Mouse (Mus musculus) forebrain, postnatal 0 days (tissue): ENCODE data around the gene Nelfcd. TPM values are rescaled to one million over a fixed set of nuclear protein-coding genes. Genes with fewer than 3 reads are reported as not detected.

ENCODE experiments used
- ATAC-seq: fragments of 200-750 bp; cut with Nextera tagmentation; 2 replicates; pipeline ENCODE4 v1.8.0; 2017; ENCODE audit warnings: mild to moderate bottlenecking, moderate library complexity
- DNase-seq: peaks from one replicate; pipeline ENCODE4 v3.0.0-alpha.2; 2015
- H3K27ac ChIP-seq: fragments of 300-500 bp; sonication (generic); 2 replicates; pipeline ENCODE4 v1.5.1; 2014; ENCODE audit warnings: low read depth, mild to moderate bottlenecking, antibody characterized with exemption, low read length, moderate library complexity, mixed read lengths
- H3K27me3 ChIP-seq: fragments of 300-500 bp; sonication (generic); 2 replicates; pipeline ENCODE4 v1.6.1; 2014; ENCODE audit warnings: mild to moderate bottlenecking, low read length, mixed read lengths; ENCODE audit not compliant: insufficient read depth
- H3K36me3 ChIP-seq: fragments of 300-500 bp; sonication (generic); 2 replicates; pipeline ENCODE4 v1.6.1; 2014; ENCODE audit warnings: mild to moderate bottlenecking, moderate library complexity; ENCODE audit not compliant: insufficient read depth
- H3K4me1 ChIP-seq: fragments of 300-500 bp; sonication (generic); 2 replicates; pipeline ENCODE4 v1.6.1; 2014; ENCODE audit warnings: antibody characterized with exemption; ENCODE audit not compliant: insufficient read depth
- H3K4me2 ChIP-seq: fragments of 300-500 bp; sonication (generic); 2 replicates; pipeline ENCODE4 v1.6.1; 2014; ENCODE audit warnings: low read depth, mild to moderate bottlenecking, moderate library complexity
- H3K4me3 ChIP-seq: fragments of 300-500 bp; sonication (generic); 2 replicates; pipeline ENCODE4 v1.5.1; 2014; ENCODE audit warnings: low read depth, low read length, mixed read lengths
- H3K9ac ChIP-seq: fragments of 300-500 bp; sonication (generic); 2 replicates; pipeline ENCODE4 v1.6.1; 2014; ENCODE audit warnings: mild to moderate bottlenecking
- H3K9me3 ChIP-seq: fragments of 300-500 bp; sonication (generic); 2 replicates; pipeline ENCODE4 v1.6.1; 2016; ENCODE audit warnings: low read length
- CTCF ChIP-seq: sonication (generic); IDR thresholded peaks from 2 replicates; pipeline ENCODE4 v1.5.1; 2016; ENCODE audit warnings: antibody characterized with exemption, control low read depth, low read depth
- WGBS: fragments of 180-500 bp; shearing (Covaris S2); extraction: QIAGEN DNeasy Blood & Tissue Kit; methylation state at CpG from one replicate; pipeline ENCODE4 v1.1.7; 2014; 5-methylcytosine and 5-hydroxymethylcytosine counted together
- polyA plus RNA-seq: library from polyadenylated mRNA; unstranded; fragments of >200 nt; fragmentation: Nextera tagmentation; extraction: Ambion mirVana; gene quantifications from 2 replicates; pipeline ENCODE4 v1.2.1, GENCODE M21; 2015
- total RNA-seq: library from RNA; depleted of rRNA; stranded (reverse); fragments of >200 nt; gene quantifications from 2 replicates; pipeline ENCODE4 v1.2.3, GENCODE M21; 2014

The Nelfcd gene
- total and polyA plus RNA-seq, 2 experiments from 2014 or later, result 65.6 to 90.7 TPM

GRCm38 (mm10) chr2:174453681-174454080 is 38.1 kb downstream of the Nelfcd start:
- no peak for ATAC-seq
- H3K4me2 ChIP-seq, result no peak overlapping the region
- H3K27me3 ChIP-seq, result no peaks in the 10 kb centered on the region
- no peak overlapping the region for H3K4me3 ChIP-seq
- no peaks in the 10 kb centered on the region for H3K36me3 ChIP-seq
- no peaks in the 10 kb centered on the region for H3K4me1 ChIP-seq
- H3K27ac ChIP-seq, result no peak overlapping the region
- H3K9me3 ChIP-seq, result no peaks in the 10 kb centered on the region
- TF ChIP-seq CTCF, result peak; percentile 22
- no peak overlapping the region for H3K9ac ChIP-seq
- no peak for DNase-seq
- WGBS, result 74% methylated on average over 7 of the region's 7 CpGs

- no peak for TF ChIP-seq CTCF
- WGBS, result 52% methylated on average over 2 of the region's 2 CpGs
- H3K36me3 ChIP-seq, result peaks cover 24% of the 10 kb centered on the region
- no peak overlapping the region for H3K4me3 ChIP-seq
- DNase-seq, result no peak
- no peak for ATAC-seq
- no peak overlapping the region for H3K9ac ChIP-seq
- peaks cover 7% of the 10 kb centered on the region; the same call in 1 of the 2 replicates for H3K4me1 ChIP-seq
- H3K27me3 ChIP-seq, result no peaks in the 10 kb centered on the region
- H3K27ac ChIP-seq, result no peak overlapping the region
- H3K9me3 ChIP-seq, result no peaks in the 10 kb centered on the region
- no peak overlapping the region for H3K4me2 ChIP-seq
Observed at GRCm38 (mm10) chr2:174459365-174459764, 43.8 kb downstream of the Nelfcd start.

DNA sequence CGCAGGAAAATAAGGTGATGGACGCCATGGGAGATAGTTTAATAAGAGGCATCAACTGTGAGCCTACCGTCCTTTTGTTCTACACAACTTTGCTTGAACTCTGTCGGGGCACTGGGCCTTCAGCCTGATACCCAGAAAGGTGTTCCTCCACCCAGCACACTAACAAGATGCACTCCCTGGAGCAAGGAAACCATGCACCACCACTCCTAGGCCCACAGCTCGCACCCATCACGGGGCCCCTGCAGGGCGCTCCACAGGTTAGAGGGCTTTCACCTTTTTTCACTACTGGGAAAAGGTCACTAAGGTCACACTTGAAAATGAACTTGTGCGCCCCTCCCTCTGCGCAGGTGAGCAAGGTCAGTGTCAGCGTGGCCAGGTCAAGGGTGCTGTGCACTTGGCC is 47.8 kb downstream of the Nelfcd start:
- Histone ChIP-seq H3K27ac (peak overlapping the region; percentile 64; the same call in 1 of the 2 replicates), H3K9ac (peak overlapping the region; percentile 85), H3K4me3 (peak overlapping the region; percentile 75), H3K4me1 (peaks cover 7% of the 10 kb centered on the region; the same call in 1 of the 2 replicates), H3K4me2 (peak overlapping the region; percentile 69), H3K36me3 (peaks cover 40% of the 10 kb centered on the region), H3K27me3 (no peaks in the 10 kb centered on the region), H3K9me3 (no peaks in the 10 kb centered on the region)
- ATAC-seq (peak; percentile 32; the same call in 1 of the 2 replicates), DNase-seq (no peak)
- no peak for TF ChIP-seq CTCF
- WGBS, result 40% methylated on average over 10 of the region's 10 CpGs

DNA sequence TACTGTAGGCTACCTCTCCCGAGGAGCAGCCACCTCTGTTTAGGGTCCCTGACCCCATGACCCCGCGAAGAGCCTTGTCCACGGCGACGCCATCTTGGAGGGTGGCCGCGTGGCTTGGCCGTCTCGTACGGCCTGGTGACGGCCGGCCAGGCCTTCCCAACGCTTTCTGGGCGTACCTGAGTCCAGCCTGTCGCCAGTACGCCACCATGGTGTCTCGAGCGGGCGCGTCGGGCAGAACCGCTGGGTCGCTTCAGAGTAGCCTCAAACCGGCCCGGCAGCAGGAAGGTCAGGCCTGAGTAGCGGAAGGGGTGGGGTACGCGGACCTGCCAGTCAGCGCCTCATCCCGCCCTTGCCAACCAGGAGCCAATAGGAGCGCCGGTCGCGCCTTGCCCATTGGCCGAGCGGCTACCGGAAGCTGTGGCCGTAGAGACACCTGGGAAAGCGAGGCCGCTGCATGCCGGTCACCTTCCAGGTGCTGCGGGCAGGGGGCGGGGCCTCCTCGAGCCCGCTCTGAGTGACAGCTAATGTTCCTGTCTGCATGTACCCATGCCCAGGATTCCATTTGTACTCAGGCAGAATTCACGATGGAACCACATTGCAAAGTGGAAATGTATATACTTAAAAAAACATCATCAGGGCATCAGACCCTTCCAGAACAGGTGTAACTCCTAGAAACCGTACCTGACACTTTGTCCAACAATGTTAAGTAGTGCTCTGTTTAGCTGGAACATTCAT is 48.4 kb downstream of the Nelfcd start, which contains the start of gene Atp5e:
Gene Atp5e (minus strand): TSS at position 317 of the 735 bp plus-strand sequence.
- Histone ChIP-seq H3K36me3 (peaks cover 43% of the 10 kb centered on the region), H3K27me3 (no peaks in the 10 kb centered on the region), H3K4me3 (peak within 1 kb of the TSS; percentile 75), H3K9me3 (no peaks in the 10 kb centered on the region), H3K9ac (peak within 1 kb of the TSS; percentile 85), H3K4me1 (peaks cover 7% of the 10 kb centered on the region; the same call in 1 of the 2 replicates), H3K4me2 (peak within 1 kb of the TSS; percentile 69), H3K27ac (peak within 1 kb of the TSS; percentile 64)
- ATAC-seq (peak; percentile 100), DNase-seq (peak; percentile 93)
- TF ChIP-seq CTCF, result no peak; the same call in 1 of the 2 replicates
- WGBS, result 2% methylated on average over 48 of the region's 48 CpGs

DNA sequence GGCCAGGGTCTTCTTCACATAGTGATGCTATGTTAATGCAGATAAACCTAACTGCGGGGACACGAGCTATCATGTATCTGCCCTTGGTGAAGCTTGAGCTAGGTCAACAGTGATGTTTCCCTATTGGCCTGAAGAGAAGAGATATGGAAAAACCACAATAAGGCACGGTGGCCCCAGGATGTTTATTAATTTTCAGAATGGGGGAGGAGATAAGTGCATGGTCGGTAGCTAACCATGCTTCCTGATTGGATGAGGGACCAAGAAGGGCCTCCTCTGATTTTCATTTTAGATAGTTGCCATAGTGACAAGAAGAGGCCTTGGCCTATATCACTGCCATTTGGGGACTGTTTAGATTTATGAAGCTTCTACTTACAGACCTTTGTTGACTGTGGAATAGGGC is 54.7 kb downstream of the Nelfcd start:
- ATAC-seq (no peak), DNase-seq (no peak)
- H3K9me3 ChIP-seq, result no peaks in the 10 kb centered on the region
- no peak overlapping the region for H3K4me2 ChIP-seq
- peaks cover 18% of the 10 kb centered on the region for H3K36me3 ChIP-seq
- H3K4me1 ChIP-seq, result no peaks in the 10 kb centered on the region
- no peaks in the 10 kb centered on the region for H3K27me3 ChIP-seq
- H3K4me3 ChIP-seq, result no peak overlapping the region
- TF ChIP-seq CTCF, result no peak
- H3K27ac ChIP-seq, result no peak overlapping the region
- 95% methylated on average over 4 of the region's 4 CpGs for WGBS
- H3K9ac ChIP-seq, result no peak overlapping the region

DNA sequence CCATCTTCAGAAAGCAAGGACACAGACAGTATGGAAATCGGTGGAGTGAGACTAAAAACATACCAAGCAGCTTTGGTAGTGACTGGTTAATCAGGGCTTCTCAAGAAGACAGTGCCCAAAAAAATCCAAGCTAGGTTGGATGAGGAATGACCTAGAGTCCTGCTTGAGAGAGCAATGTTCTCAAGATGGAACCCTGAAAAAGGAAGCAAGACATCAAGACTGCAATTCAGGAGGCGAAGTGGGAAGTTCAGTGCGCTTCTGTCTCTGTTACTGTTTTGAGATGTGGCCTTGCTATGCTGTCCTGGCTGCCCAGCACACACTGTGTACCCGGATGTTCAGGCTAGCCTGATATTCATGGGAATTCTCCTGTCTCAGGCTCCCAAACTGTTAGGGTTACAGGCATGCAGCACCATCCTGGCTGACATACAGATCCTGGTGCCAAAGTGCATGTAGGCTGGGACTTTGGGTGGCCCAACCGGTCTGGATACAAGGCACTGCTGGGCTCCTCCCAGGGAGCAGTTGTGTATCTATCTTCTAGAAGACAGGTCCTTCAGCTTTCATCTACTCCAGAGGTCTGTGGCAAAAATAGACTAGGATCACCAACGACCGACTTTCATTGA is 55.3 kb downstream of the Nelfcd start:
- no peak for TF ChIP-seq CTCF
- H3K27ac ChIP-seq, result no peak overlapping the region
- no peak overlapping the region for H3K4me2 ChIP-seq
- DNase-seq (no peak), ATAC-seq (no peak)
- no peak overlapping the region for H3K9ac ChIP-seq
- peaks cover 18% of the 10 kb centered on the region for H3K36me3 ChIP-seq
- WGBS, result 94% methylated on average over 7 of the region's 7 CpGs
- H3K4me3 ChIP-seq, result no peak overlapping the region
- no peaks in the 10 kb centered on the region for H3K4me1 ChIP-seq
- H3K9me3 ChIP-seq, result no peaks in the 10 kb centered on the region
- no peaks in the 10 kb centered on the region for H3K27me3 ChIP-seq

DNA sequence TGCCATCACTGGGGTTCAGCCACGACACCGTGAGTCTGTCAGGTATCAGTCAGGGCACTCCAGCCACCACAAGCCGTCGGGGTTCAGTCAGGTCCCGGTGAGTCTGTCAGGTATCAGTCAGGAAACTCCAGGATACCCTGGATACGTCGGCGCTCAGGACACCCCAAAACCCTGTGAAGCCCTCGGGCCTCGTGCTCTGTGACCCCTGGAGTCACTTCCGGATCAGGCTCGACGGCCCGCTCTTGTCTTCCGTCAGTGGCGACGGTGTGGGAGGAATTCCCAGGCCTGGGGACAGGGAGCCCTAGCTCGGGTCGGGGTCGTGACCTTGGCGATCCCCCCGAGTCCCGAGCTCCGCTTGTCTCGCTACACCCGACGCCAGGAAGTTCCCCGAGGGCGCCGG is 56.8 kb downstream of the Nelfcd start:
- ATAC-seq, result peak; percentile 35
- no peaks in the 10 kb centered on the region for H3K9me3 ChIP-seq
- peaks cover 9% of the 10 kb centered on the region; the same call in 1 of the 2 replicates for H3K36me3 ChIP-seq
- H3K4me2 ChIP-seq, result peak overlapping the region; percentile 67
- DNase-seq, result no peak
- TF ChIP-seq CTCF, result no peak
- H3K4me1 ChIP-seq, result no peaks in the 10 kb centered on the region
- 9% methylated on average over 30 of the region's 30 CpGs for WGBS
- H3K27me3 ChIP-seq, result no peaks in the 10 kb centered on the region
- 0 out of 2 replicates have a peak overlapping the region, but pooled peaks have one; percentile 50 for H3K27ac ChIP-seq
- peak overlapping the region; percentile 66 for H3K4me3 ChIP-seq
- H3K9ac ChIP-seq, result peak overlapping the region; percentile 61
